Mouse (Mus musculus) gastrocnemius, postnatal 36 days (tissue): ENCODE data around the gene Ptpro. TPM values are rescaled to one million over a fixed set of nuclear protein-coding genes. Genes with fewer than 3 reads are reported as not detected.

ENCODE experiments used
- total RNA-seq, 2 experiments: library from RNA; stranded (reverse); gene quantifications; 2 replicates each; pipeline ENCODE4 v1.2.3; 2021

Gene Ptpro
- total RNA-seq, 2 experiments from 2014 or later, result 0.20 to 0.67 TPM

Other genes with a start within 250 kb of the Ptpro start
- gene Rerg, start 81.8 kb upstream of the Ptpro start, total RNA-seq, result 1 to 10 TPM; 1.1 to 1.6 TPM